ENCODE assay signal across 11 mouse cellular contexts in genomic region chr4:63278821-63279220, GRCm38 (mm10).
DNase-seq lines count a peak whose midpoint lies in the region; ATAC-seq and TF ChIP-seq lines count a peak whose summit lies in the region.
"Had no signal": no experiment of that assay in that cellular context is flagged by ENCODE, and none has a peak within 500 bp of the region (broad histone marks: within the 10 kb centered on the region; RNA-seq: fewer than 3 reads in every experiment).

No protein-coding gene starts in this region.

- intact Hi-C loops in left cerebral cortex, postnatal 4 days (cut with DNase I), result no loop called here
- intact Hi-C loops in left cerebral cortex, postnatal 36 days (cut with DNase I), result no loop called here

- DNase-seq in midbrain, postnatal 0 days (ENCODE audit: low spot score), result peak; percentile 28
- no peak for DNase-seq in midbrain, embryonic 14.5 days
- DNase-seq in gastrocnemius, postnatal 25 days, result peak; percentile 52
- DNase-seq in left cerebral cortex, postnatal 4 days, result no peak
- DNase-seq in ovary, postnatal 36 days (ENCODE audit: low spot score), result no peak
- no peak for DNase-seq in left cerebral cortex, postnatal 36 days (ENCODE audit: low spot score in 2 of 2)
- DNase-seq: right cerebral cortex, postnatal 14 days had no signal

- WGBS in midbrain, postnatal 0 days, result 86% methylated on average over 7 of the region's 7 CpGs
- WGBS in midbrain, embryonic 14.5 days, result 89% methylated on average over 7 of the region's 7 CpGs
- WGBS in kidney, embryonic 16.5 days, result 52% methylated on average over 7 of the region's 7 CpGs
- WGBS in stomach, embryonic 16.5 days, result 59% methylated on average over 7 of the region's 7 CpGs

- no peak for ATAC-seq in midbrain, postnatal 0 days (ENCODE audit: low FRiP score)
- no peak for ATAC-seq in midbrain, embryonic 14.5 days (ENCODE audit: low FRiP score, low TSS enrichment)
- peak; percentile 55 for ATAC-seq in kidney, embryonic 16.5 days (ENCODE audit: low FRiP score, low TSS enrichment)
- ATAC-seq in stomach, embryonic 16.5 days (ENCODE audit: insufficient read depth, low FRiP score), result peak; percentile 56; the same call in 1 of the 2 replicates
- ATAC-seq: forebrain, embryonic 13.5 days had no signal

- H3K27me3 ChIP-seq in midbrain, postnatal 0 days (ENCODE audit: insufficient read depth, low read length), result no peaks in the 10 kb centered on the region
- no peaks in the 10 kb centered on the region for H3K27me3 ChIP-seq in midbrain, embryonic 14.5 days (ENCODE audit: control insufficient read depth, insufficient read depth, low read length)
- no peaks in the 10 kb centered on the region for H3K27me3 ChIP-seq in kidney, embryonic 16.5 days (ENCODE audit: insufficient read depth, low read length)
- no peaks in the 10 kb centered on the region for H3K27me3 ChIP-seq in stomach, embryonic 16.5 days (ENCODE audit: control insufficient read depth, insufficient read depth, low read length)
- H3K27me3 ChIP-seq: forebrain, embryonic 13.5 days had no signal

- H3K4me2 ChIP-seq in midbrain, postnatal 0 days (ENCODE audit: low read depth, low read length, poor library complexity, severe bottlenecking), result no peak overlapping the region
- H3K4me2 ChIP-seq in midbrain, embryonic 14.5 days (ENCODE audit: low read length), result no peak overlapping the region
- no peak overlapping the region for H3K4me2 ChIP-seq in kidney, embryonic 16.5 days (replicated peaks; ENCODE audit: low read depth, low read length)
- no peak overlapping the region for H3K4me2 ChIP-seq in stomach, embryonic 16.5 days (ENCODE audit: low read depth, low read length)
- H3K4me2 ChIP-seq: forebrain, embryonic 13.5 days; midbrain, embryonic 11.5 days had no signal

- no peak overlapping the region for H3K27ac ChIP-seq in midbrain, postnatal 0 days (ENCODE audit: low read depth, low read length)
- H3K27ac ChIP-seq in midbrain, embryonic 14.5 days (replicated peaks; ENCODE audit: low read depth, low read length), result no peak overlapping the region
- peak overlapping the region; percentile 4; the same call in 1 of the 2 replicates for H3K27ac ChIP-seq in kidney, embryonic 16.5 days (ENCODE audit: low read length)
- H3K27ac ChIP-seq in stomach, embryonic 16.5 days (ENCODE audit: low read length), result no peak overlapping the region
- H3K27ac ChIP-seq: forebrain, embryonic 13.5 days had no signal

- no peaks in the 10 kb centered on the region for H3K36me3 ChIP-seq in midbrain, postnatal 0 days (ENCODE audit: insufficient read depth, low read length)
- no peaks in the 10 kb centered on the region for H3K36me3 ChIP-seq in midbrain, embryonic 14.5 days (ENCODE audit: control insufficient read depth, insufficient read depth, low read length)
- H3K36me3 ChIP-seq in kidney, embryonic 16.5 days (ENCODE audit: insufficient read depth, low read length), result peaks cover 5% of the 10 kb centered on the region; the same call in 1 of the 2 replicates
- no peaks in the 10 kb centered on the region; the same call in 1 of the 2 replicates for H3K36me3 ChIP-seq in stomach, embryonic 16.5 days (ENCODE audit: control insufficient read depth, insufficient read depth, low read length)

- H3K9me3 ChIP-seq in midbrain, postnatal 0 days (ENCODE audit: low read length), result no peaks in the 10 kb centered on the region
- H3K9me3 ChIP-seq in midbrain, embryonic 14.5 days (ENCODE audit: control insufficient read depth, low read length), result no peaks in the 10 kb centered on the region
- no peaks in the 10 kb centered on the region for H3K9me3 ChIP-seq in kidney, embryonic 16.5 days (ENCODE audit: low read length)
- no peaks in the 10 kb centered on the region for H3K9me3 ChIP-seq in stomach, embryonic 16.5 days (replicated peaks; ENCODE audit: control insufficient read depth, low read length)
- H3K9me3 ChIP-seq: forebrain, embryonic 13.5 days had no signal

- H3K4me3 ChIP-seq in midbrain, postnatal 0 days (ENCODE audit: low read depth, low read length), result no peak overlapping the region
- H3K4me3 ChIP-seq in midbrain, embryonic 14.5 days (replicated peaks; ENCODE audit: low read depth, low read length), result no peak overlapping the region
- H3K4me3 ChIP-seq in kidney, embryonic 16.5 days (ENCODE audit: low read length), result no peak overlapping the region
- no peak overlapping the region for H3K4me3 ChIP-seq in stomach, embryonic 16.5 days (replicated peaks; ENCODE audit: low read length)
- H3K4me3 ChIP-seq: forebrain, embryonic 13.5 days had no signal

- no peak for TF ChIP-seq CTCF in midbrain, postnatal 0 days (IDR thresholded peaks at IDR 0.05)

- no peaks in the 10 kb centered on the region for H3K4me1 ChIP-seq in midbrain, postnatal 0 days (ENCODE audit: insufficient read depth, low read length)
- H3K4me1 ChIP-seq in midbrain, embryonic 14.5 days (ENCODE audit: control insufficient read depth, insufficient read depth, low read length), result no peaks in the 10 kb centered on the region
- H3K4me1 ChIP-seq in kidney, embryonic 16.5 days (ENCODE audit: insufficient read depth, low read length), result no peaks in the 10 kb centered on the region
- no peaks in the 10 kb centered on the region for H3K4me1 ChIP-seq in stomach, embryonic 16.5 days (ENCODE audit: control insufficient read depth, insufficient read depth, low read length)

- H3K9ac ChIP-seq in midbrain, postnatal 0 days (replicated peaks; ENCODE audit: low read length, poor library complexity, severe bottlenecking), result no peak overlapping the region
- H3K9ac ChIP-seq in midbrain, embryonic 14.5 days (replicated peaks; ENCODE audit: low read length), result no peak overlapping the region
- H3K9ac ChIP-seq in kidney, embryonic 16.5 days (replicated peaks; ENCODE audit: low read length), result no peak overlapping the region
- no peak overlapping the region for H3K9ac ChIP-seq in stomach, embryonic 16.5 days (ENCODE audit: low read length)
- H3K9ac ChIP-seq: forebrain, embryonic 13.5 days had no signal

Comparison
In these comparisons a context has a peak if more than half of its experiments do, and no peak if none do; other contexts are left out.
1. DNase-seq: peak in midbrain, postnatal 0 days (single experiment) and gastrocnemius, postnatal 25 days (single experiment); none in midbrain, embryonic 14.5 days (single experiment), left cerebral cortex, postnatal 4 days (single experiment), ovary, postnatal 36 days (single experiment) and left cerebral cortex, postnatal 36 days (0 of 2).
2. ATAC-seq: peak in kidney, embryonic 16.5 days (single experiment) and stomach, embryonic 16.5 days (single experiment); none in midbrain, postnatal 0 days (single experiment) and midbrain, embryonic 14.5 days (single experiment).